Mouse (Mus musculus): ENCODE data around the gene Smyd2.

- TF ChIP-seq CTCF (conservative IDR thresholded peaks at IDR 0.05; ENCODE audit: insufficient read depth, insufficient read length, low read depth, low read length) = peak; percentile 36
- TF ChIP-seq POLR2A (IDR thresholded peaks at IDR 0.05; ENCODE audit: low read depth, low read length) = no peak
Measured at GRCm38 (mm10) chr1:189869651-189870270, 52.4 kb downstream of the Smyd2 start.
